Mouse (Mus musculus) adrenal gland, adult 8-10 months (tissue): ENCODE measurements around the gene B3gnt6. TPM values are rescaled to one million over a fixed set of nuclear protein-coding genes. Genes with fewer than 3 reads are reported as not detected.
"Not testable (repeated sequence)": the region's sequence is repeated elsewhere in the genome, so short reads cannot be mapped to it uniquely, and the experiment has no call there.

Experiments used
- DNase-seq: peaks from one replicate; pipeline ENCODE4 v3.0.0; 2022
- total RNA-seq, 4 experiments: library from RNA; stranded (reverse); gene quantifications; 2 replicates each; pipeline ENCODE4 v1.2.4; 2022

The B3gnt6 gene
- 10 to 100 TPM in 1 of 4 experiments, 1 to 10 TPM in 1, under 1 TPM in 1, not detected in 1; 0.37 to 12.5 (median 6.0) TPM for total RNA-seq

DNA sequence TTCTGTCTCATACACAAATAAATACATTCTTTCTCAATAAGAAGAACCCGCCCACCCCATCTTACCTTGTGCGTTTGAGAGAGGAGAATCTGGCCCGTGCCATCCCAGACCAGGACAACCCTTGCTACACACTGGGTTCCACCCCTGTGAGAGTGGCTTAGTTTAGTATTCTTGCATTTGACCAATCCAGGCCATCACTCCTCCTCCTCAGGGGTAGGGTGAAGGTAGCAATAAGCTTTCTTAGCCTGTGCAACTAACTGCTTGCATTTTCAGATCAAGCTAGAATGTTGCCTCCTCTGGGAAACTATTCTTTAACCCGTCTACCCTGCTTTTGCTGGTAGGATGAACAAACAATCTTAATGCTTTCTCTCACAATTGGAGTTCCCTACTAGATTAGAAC lies at the start of gene B3gnt6:
Gene B3gnt6, minus strand, starts transcription at position 101 of the 400 bp plus-strand sequence.
- no peak for DNase-seq

DNA sequence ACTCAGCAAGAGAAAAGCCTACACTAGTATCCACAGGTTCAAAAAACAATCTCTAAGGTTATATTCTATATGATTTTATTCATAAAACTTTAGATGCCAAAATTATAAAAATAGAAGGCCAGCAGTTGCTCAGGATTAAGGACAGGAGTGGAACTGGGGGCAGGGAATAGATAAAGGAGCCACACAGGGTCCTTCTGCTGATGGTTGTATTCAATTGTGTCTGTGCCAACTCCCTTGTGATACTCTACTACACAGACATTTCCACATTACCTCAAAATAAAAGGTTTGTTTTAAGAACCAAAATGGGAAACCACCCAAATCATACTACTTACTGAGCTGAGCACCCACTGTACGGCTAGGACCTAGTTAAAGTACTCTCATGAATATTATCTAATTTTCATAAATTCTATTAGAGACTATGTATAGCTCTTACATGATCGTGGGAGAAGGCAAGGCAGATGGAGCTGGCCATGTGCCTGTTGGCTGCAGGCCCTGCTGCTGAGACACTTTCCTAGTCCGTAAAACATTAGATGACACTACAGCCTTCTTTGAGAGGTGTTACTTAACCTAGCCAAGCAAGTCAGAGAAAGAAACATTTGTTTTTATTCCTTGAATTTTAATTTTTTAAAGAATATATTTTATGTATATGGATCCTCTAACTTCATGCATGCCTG lies 37.5 kb upstream of the B3gnt6 start:
- no peak for DNase-seq

DNA sequence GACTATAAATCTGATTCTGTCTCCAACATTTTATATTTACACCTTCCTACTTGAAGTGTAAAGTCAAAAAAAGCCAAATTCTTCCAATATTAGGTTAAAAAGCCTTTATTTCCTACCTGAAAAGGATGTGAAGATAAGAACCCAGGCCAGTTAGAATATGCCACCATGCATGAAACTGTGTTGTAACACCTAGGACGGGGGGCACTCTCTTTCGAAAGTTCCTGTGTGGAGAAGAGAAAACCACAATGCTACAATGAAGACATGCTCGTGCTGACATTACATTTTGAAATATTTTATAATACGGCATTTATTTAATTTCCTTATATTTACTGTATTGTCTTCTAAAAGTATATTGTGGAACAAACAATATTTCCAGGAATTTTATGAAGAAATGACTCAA lies 24.5 kb upstream of the B3gnt6 start:
- no peak for DNase-seq

DNA sequence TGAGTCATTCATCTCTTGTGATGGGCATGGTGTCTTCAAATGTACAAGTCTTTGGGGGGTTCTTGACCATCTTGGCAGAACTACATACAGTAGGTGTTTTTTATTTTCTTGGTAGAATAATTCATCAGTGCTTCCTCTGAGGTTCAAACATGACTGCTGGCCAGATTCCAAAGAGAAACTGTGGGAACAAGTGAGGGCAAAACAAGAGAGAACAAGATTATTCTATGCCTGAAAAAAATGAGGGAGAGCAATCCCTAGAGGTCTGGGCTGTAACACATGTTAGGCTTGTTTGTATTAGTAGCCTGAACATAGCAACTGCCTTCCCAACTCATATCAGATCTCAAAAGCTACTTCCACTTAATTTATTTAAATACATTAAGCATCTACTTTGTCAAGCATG lies 17.4 kb upstream of the B3gnt6 start:
- DNase-seq, result no peak

DNA sequence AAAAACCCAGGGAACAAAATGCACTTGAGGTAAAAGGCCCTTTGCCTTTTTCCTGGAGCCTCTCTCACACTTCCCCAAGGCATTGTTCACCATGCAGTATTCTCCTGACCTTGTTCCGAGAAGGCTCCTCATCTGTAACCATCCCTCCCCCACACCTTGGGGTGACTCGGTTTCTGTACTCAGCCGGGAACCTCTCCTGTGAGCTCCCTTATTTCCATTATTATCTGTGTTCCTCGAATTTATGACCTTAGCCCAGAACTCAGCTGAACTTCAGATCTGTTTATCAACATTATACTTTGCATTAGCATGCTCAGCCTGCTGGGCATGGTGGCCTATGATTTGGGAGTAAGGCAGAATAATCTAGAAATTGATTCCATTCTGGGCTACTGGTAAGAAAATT lies 3.7 kb upstream of the B3gnt6 start:
- no peak for DNase-seq

DNA sequence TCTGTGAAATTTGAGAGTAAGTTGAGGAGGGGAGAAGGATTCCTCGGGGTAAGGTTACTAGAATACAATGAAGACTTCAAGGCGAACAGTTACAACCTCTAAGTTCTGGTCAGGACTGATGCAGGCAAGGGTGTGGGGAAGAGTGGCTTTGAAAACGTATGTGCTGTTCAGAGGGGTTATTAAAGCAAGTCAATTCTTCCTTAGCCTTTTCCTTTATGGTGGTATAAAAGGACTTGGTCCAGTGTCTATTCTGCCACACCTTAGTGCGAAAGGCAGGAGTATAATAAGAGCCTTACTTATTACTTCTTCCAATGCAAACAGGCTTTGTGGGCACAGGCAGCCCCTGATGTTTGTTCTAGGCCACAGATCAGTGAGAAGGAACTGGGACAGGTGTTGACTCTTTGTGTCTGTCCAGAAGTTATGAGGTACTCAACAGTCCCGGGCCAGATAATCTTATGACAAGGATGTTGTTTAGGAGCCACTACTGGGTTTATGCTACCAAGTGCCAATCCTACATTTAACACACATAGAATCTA lies 2.3 kb upstream of the B3gnt6 start:
- no peak for DNase-seq

- no peak for DNase-seq
These were observed 1.1 kb upstream of the B3gnt6 start for GRCm38 (mm10) chr7:98200396-98200795.

DNA sequence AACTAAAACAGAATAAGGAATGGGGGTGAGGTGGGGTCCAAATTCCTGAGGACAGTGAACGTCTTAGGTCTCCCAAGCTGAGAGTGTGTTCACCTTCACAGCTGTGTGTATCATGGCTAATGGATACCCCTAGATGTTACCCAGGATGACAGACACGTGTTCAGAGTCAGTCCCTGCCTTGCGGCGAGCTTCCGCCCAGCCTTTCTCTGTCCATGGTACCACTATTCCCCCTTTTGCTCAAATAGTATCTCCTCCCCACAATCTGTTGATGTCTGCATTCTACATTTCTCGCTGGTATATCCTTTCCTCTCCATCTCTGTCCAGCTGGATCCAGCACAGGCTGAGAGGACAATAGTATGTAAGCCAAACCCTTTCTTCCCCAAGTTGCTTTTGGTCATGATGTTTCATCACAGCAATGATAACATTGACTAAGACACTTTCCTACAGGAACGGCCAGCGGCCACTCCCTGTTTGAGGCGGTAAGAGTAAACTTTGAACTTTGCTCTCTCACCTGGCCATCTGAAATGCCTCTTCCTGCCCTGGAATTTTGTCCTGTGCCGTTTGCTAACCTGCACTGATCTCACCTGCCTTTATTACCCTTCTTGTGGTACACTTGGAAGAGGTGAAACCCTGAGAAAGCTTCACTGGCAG lies 4.0 kb downstream of the B3gnt6 start:
- DNase-seq, result no peak

GRCm38 (mm10) chr7:98194026-98194792 lies 5.1 kb downstream of the B3gnt6 start:
- DNase-seq, result no peak

- DNase-seq, result no peak
These were observed 5.7 kb downstream of the B3gnt6 start for GRCm38 (mm10) chr7:98193515-98194025.

- DNase-seq, result no peak
These were observed 7.6 kb downstream of the B3gnt6 start for GRCm38 (mm10) chr7:98191571-98192250.

DNA sequence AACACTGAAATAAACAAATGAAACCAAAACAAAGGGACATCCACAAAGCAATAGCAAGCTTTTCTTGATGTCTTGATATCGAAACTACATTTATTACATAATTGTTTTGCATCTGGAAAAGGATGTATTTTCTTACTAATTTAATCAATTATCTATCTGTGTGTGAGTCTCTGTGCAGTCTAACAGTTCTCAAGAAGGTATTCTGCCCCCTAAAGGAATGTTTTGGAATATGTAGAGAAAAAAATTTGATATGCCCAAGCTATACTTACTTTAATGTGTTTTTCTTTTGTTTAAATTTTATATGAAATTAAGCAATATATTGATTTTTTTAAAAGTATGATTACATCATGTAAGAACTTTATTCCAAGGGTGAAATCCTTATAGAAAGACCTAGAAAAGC lies 8.7 kb downstream of the B3gnt6 start:
- no peak for DNase-seq

- no peak for DNase-seq
These were observed 9.5 kb downstream of the B3gnt6 start for GRCm38 (mm10) chr7:98189745-98190144.

- no peak for DNase-seq
These were observed 10.6 kb downstream of the B3gnt6 start for GRCm38 (mm10) chr7:98188680-98189079.

- DNase-seq, result no peak
These were observed 11.0 kb downstream of the B3gnt6 start for GRCm38 (mm10) chr7:98188238-98188637.

GRCm38 (mm10) chr7:98187332-98187731 lies 11.9 kb downstream of the B3gnt6 start:
- not testable (repeated sequence) for DNase-seq

DNA sequence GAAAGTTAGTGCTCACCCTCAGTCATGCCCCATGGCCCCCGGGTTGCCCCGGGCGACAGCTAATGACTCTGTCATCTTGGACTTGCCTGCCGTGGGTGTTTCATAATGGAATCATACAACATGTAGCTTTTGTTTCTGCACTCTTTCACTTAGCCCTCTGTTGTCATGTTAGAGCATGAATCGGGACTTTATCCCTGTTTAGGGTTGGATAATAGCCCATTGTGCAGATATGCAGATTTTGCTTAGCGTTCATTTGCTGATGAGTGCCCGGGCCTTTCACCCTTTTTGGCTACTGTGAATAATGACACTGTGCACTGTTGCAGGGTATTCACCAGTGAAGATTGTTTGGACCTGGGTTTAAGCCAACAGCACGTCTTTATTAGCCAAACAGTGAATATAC lies 12.6 kb downstream of the B3gnt6 start:
- DNase-seq, result no peak

GRCm38 (mm10) chr7:98185326-98185725 lies 14.0 kb downstream of the B3gnt6 start:
- DNase-seq, result no peak

- no peak for DNase-seq
These were observed 20.6 kb downstream of the B3gnt6 start for GRCm38 (mm10) chr7:98178560-98179231.

DNA sequence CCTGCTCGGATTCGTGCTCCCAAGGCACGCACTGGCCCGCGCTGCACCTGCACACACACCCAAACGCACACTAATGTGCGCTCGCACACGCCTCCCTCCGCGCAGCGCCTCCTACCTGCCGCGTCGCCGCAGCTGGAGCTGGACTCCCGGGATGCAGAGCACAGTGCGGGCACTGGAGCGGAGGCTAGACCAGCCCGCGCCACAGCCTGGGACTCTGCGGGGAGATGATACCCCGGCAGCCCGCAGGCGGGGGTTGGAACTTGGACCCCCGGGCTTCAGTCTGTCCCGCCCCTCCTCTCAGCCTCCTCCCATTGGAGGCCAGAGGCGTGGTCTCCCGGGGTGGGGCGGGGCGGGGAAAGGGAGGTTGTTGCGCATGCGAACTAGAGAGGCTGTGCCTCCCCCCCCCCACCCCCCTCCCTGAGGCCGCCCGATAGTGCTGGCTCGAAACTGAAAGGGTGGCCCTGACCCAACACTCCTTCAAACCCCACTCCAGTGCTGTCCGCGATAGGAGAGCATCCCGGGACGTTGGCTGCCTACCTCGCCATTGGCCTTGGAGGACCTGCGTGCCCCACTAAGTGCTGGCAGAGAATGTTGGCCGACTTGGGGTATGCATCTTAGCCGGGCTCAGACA lies 21.2 kb downstream of the B3gnt6 start, which contains the start of gene Capn5:
Gene Capn5, minus strand, starts transcription at position 346 of the 631 bp plus-strand sequence.
- peak; percentile 69 for DNase-seq

DNA sequence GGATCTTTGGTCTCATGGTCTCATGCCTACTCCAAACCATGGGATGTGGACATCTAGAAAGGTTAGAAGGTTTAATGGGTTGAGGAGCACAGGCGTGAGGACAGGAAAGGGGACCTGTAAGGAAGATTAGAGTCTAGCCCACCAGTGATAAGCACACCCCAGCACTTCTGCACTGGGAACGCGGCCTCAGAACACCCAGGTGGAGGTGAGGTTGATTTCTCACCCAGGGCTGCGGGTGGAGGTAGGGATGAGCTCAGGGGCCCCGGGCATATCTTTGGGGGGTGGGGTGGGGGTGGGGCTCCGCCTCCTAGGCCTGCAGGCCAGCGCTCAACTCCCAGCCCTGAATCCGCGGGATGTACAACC lies 21.7 kb downstream of the B3gnt6 start:
- DNase-seq, result no peak
